Mouse (Mus musculus): Measurements from ENCODE around the gene Coro1a. TPM values are rescaled to one million over a fixed set of nuclear protein-coding genes. Genes with fewer than 3 reads are reported as not detected.
"Not testable (repeated sequence)": the region's sequence is repeated elsewhere in the genome, so short reads cannot be mapped to it uniquely, and the experiment has no call there.

Coro1a gene
- polyA plus RNA-seq, 1 experiment from 2014 or later, result 40.3 TPM

- no peak overlapping the region; the same call in 1 of the 2 replicates for H3K4me3 ChIP-seq
- no peak for DNase-seq (ENCODE audit: extremely low spot score, low spot score)
- WGBS, result 92% methylated on average over 7 of the region's 7 CpGs
Observed at GRCm38 (mm10) chr7:126693781-126694180, 13.8 kb downstream of the Coro1a start.

GRCm38 (mm10) chr7:126693256-126693655 lies 14.3 kb downstream of the Coro1a start:
- WGBS, result 48% methylated on average over 3 of the region's 3 CpGs
- H3K27ac ChIP-seq, result no peak overlapping the region
- H3K4me1 ChIP-seq, result peaks cover 29% of the 10 kb centered on the region
- H3K4me3 ChIP-seq, result no peak overlapping the region
- no peaks in the 10 kb centered on the region for H3K9me3 ChIP-seq
- H3K27me3 ChIP-seq (ENCODE audit: poor library complexity, severe bottlenecking), result no peaks in the 10 kb centered on the region
- H3K36me3 ChIP-seq (replicated peaks), result peaks cover 47% of the 10 kb centered on the region
- peak; percentile 56 for DNase-seq (ENCODE audit: extremely low spot score, low spot score)

More at GRCm38 (mm10) chr7:126693781-126694180, 13.8 kb downstream of the Coro1a start:
- peaks cover 29% of the 10 kb centered on the region for H3K4me1 ChIP-seq
- no peaks in the 10 kb centered on the region for H3K27me3 ChIP-seq (ENCODE audit: poor library complexity, severe bottlenecking)
- peaks cover 49% of the 10 kb centered on the region for H3K36me3 ChIP-seq (replicated peaks)
- no peaks in the 10 kb centered on the region for H3K9me3 ChIP-seq
- H3K27ac ChIP-seq, result no peak overlapping the region

GRCm38 (mm10) chr7:126692426-126692825 lies 15.2 kb downstream of the Coro1a start:
- Histone ChIP-seq H3K27ac (no peak overlapping the region), H3K4me3 (no peak overlapping the region)
- 95% methylated on average over 26 of the region's 26 CpGs for WGBS

GRCm38 (mm10) chr7:126691676-126692075 lies 15.9 kb downstream of the Coro1a start:
- peaks cover 34% of the 10 kb centered on the region for H3K36me3 ChIP-seq (replicated peaks)
- WGBS, result 80% methylated on average over 5 of the region's 5 CpGs
- H3K27ac ChIP-seq, result no peak overlapping the region
- H3K4me3 ChIP-seq, result no peak overlapping the region
- no peak for DNase-seq (ENCODE audit: extremely low spot score, low spot score)
- H3K27me3 ChIP-seq (ENCODE audit: poor library complexity, severe bottlenecking), result no peaks in the 10 kb centered on the region
- peaks cover 20% of the 10 kb centered on the region for H3K4me1 ChIP-seq
- H3K9me3 ChIP-seq, result no peaks in the 10 kb centered on the region

More at GRCm38 (mm10) chr7:126692426-126692825, 15.2 kb downstream of the Coro1a start:
- Histone ChIP-seq H3K9me3 (no peaks in the 10 kb centered on the region), H3K36me3 (replicated peaks) (peaks cover 39% of the 10 kb centered on the region), H3K4me1 (peaks cover 28% of the 10 kb centered on the region), H3K27me3 (ENCODE audit: poor library complexity, severe bottlenecking) (no peaks in the 10 kb centered on the region)
- no peak for DNase-seq (ENCODE audit: extremely low spot score, low spot score)

GRCm38 (mm10) chr7:126690737-126691136 lies 16.9 kb downstream of the Coro1a start:
- peaks cover 14% of the 10 kb centered on the region for H3K4me1 ChIP-seq
- peaks cover 34% of the 10 kb centered on the region for H3K36me3 ChIP-seq (replicated peaks)
- H3K27me3 ChIP-seq (ENCODE audit: poor library complexity, severe bottlenecking), result no peaks in the 10 kb centered on the region
- DNase-seq (ENCODE audit: extremely low spot score, low spot score), result no peak
- no peaks in the 10 kb centered on the region for H3K9me3 ChIP-seq
- WGBS, result 94% methylated on average over 3 of the region's 3 CpGs
- no peak overlapping the region for H3K4me3 ChIP-seq
- H3K27ac ChIP-seq, result no peak overlapping the region

- Histone ChIP-seq H3K27ac (no peak overlapping the region), H3K27me3 (ENCODE audit: poor library complexity, severe bottlenecking) (no peaks in the 10 kb centered on the region), H3K9me3 (no peaks in the 10 kb centered on the region), H3K4me3 (no peak overlapping the region), H3K4me1 (peaks cover 5% of the 10 kb centered on the region; the same call in 1 of the 2 replicates), H3K36me3 (replicated peaks) (peaks cover 35% of the 10 kb centered on the region)
- 86% methylated on average over 3 of the region's 3 CpGs for WGBS
- DNase-seq (ENCODE audit: extremely low spot score, low spot score), result no peak
Observed at GRCm38 (mm10) chr7:126689021-126689420, 18.6 kb downstream of the Coro1a start.

- H3K4me3 ChIP-seq; DNase-seq (ENCODE audit: extremely low spot score, low spot score); H3K4me1 ChIP-seq; H3K9me3 ChIP-seq; H3K27ac ChIP-seq; H3K27me3 ChIP-seq (ENCODE audit: poor library complexity, severe bottlenecking): not testable (repeated sequence)
- peaks cover 38% of the 10 kb centered on the region for H3K36me3 ChIP-seq (replicated peaks)
- 90% methylated on average over 4 of the region's 4 CpGs for WGBS
Observed at GRCm38 (mm10) chr7:126688156-126688555, 19.4 kb downstream of the Coro1a start.

- no peaks in the 10 kb centered on the region for H3K27me3 ChIP-seq (ENCODE audit: poor library complexity, severe bottlenecking)
- DNase-seq (ENCODE audit: extremely low spot score, low spot score), result no peak
- peaks cover 30% of the 10 kb centered on the region for H3K36me3 ChIP-seq (replicated peaks)
- H3K27ac ChIP-seq, result no peak overlapping the region
- H3K9me3 ChIP-seq, result no peaks in the 10 kb centered on the region
- H3K4me1 ChIP-seq, result no peaks in the 10 kb centered on the region
- 97% methylated on average over 5 of the region's 5 CpGs for WGBS
- no peak overlapping the region for H3K4me3 ChIP-seq
Observed at GRCm38 (mm10) chr7:126681221-126681620, 26.4 kb downstream of the Coro1a start.

- H3K27me3 ChIP-seq (ENCODE audit: poor library complexity, severe bottlenecking), result no peaks in the 10 kb centered on the region
- no peak overlapping the region for H3K27ac ChIP-seq
- WGBS, result 94% methylated on average over 5 of the region's 5 CpGs
- peaks cover 39% of the 10 kb centered on the region for H3K36me3 ChIP-seq (replicated peaks)
- no peak overlapping the region for H3K4me3 ChIP-seq
- no peaks in the 10 kb centered on the region for H3K4me1 ChIP-seq
- DNase-seq (ENCODE audit: extremely low spot score, low spot score), result no peak
- H3K9me3 ChIP-seq, result no peaks in the 10 kb centered on the region
Observed at GRCm38 (mm10) chr7:126679683-126680082, 27.9 kb downstream of the Coro1a start.

- H3K27me3 ChIP-seq (ENCODE audit: poor library complexity, severe bottlenecking), result no peaks in the 10 kb centered on the region
Observed at GRCm38 (mm10) chr7:126678545-126679341, 28.8 kb downstream of the Coro1a start.

GRCm38 (mm10) chr7:126676631-126677220 lies 30.9 kb downstream of the Coro1a start:
- Histone ChIP-seq H3K9me3 (no peaks in the 10 kb centered on the region), H3K27ac (no peak overlapping the region), H3K27me3 (ENCODE audit: poor library complexity, severe bottlenecking) (no peaks in the 10 kb centered on the region), H3K4me3 (no peak overlapping the region), H3K36me3 (replicated peaks) (peaks cover 62% of the 10 kb centered on the region), H3K4me1 (no peaks in the 10 kb centered on the region)
- 88% methylated on average over 4 of the region's 4 CpGs for WGBS
- DNase-seq (ENCODE audit: extremely low spot score, low spot score), result no peak

More at GRCm38 (mm10) chr7:126678545-126679341, 28.8 kb downstream of the Coro1a start:
- H3K9me3 ChIP-seq, result no peaks in the 10 kb centered on the region
- H3K27ac ChIP-seq, result no peak overlapping the region
- H3K4me1 ChIP-seq, result no peaks in the 10 kb centered on the region
- DNase-seq (ENCODE audit: extremely low spot score, low spot score), result no peak
- H3K36me3 ChIP-seq (replicated peaks), result peaks cover 44% of the 10 kb centered on the region
- H3K4me3 ChIP-seq, result no peak overlapping the region
- WGBS, result 88% methylated on average over 8 of the region's 8 CpGs

GRCm38 (mm10) chr7:126676207-126676606 lies 31.4 kb downstream of the Coro1a start, which contains the start of gene Sult1a1:
Gene Sult1a1 (minus strand): TSS chr7:126676432.
- Histone ChIP-seq H3K27me3 (ENCODE audit: poor library complexity, severe bottlenecking) (no peaks in the 10 kb centered on the region), H3K27ac (no peak within 1 kb of the TSS), H3K9me3 (no peaks in the 10 kb centered on the region), H3K36me3 (replicated peaks) (peaks cover 68% of the 10 kb centered on the region), H3K4me3 (no peak within 1 kb of the TSS), H3K4me1 (no peaks in the 10 kb centered on the region)
- DNase-seq (ENCODE audit: extremely low spot score, low spot score), result no peak
- WGBS, result 93% methylated on average over 1 of the region's 1 CpGs

- 95% methylated on average over 8 of the region's 8 CpGs for WGBS
- H3K4me1 ChIP-seq, result no peaks in the 10 kb centered on the region
- H3K36me3 ChIP-seq (replicated peaks), result peaks cover 75% of the 10 kb centered on the region
Observed at GRCm38 (mm10) chr7:126675104-126675503, 32.5 kb downstream of the Coro1a start.

More at GRCm38 (mm10) chr7:126675104-126675503, 32.5 kb downstream of the Coro1a start:
- Histone ChIP-seq H3K27ac (no peak overlapping the region), H3K9me3 (no peaks in the 10 kb centered on the region), H3K4me3 (no peak overlapping the region), H3K27me3 (ENCODE audit: poor library complexity, severe bottlenecking) (no peaks in the 10 kb centered on the region)
- no peak for DNase-seq (ENCODE audit: extremely low spot score, low spot score)

All from forebrain, embryonic 10.5 days (tissue).